Mouse (Mus musculus) stomach, embryonic 14.5 days (tissue): ENCODE results near the gene Mrps16. TPM values are rescaled to one million over a fixed set of nuclear protein-coding genes. Genes with fewer than 3 reads are reported as not detected.

Experiments
- ATAC-seq: fragments of 200-750 bp; cut with Nextera tagmentation; 2 replicates; pipeline ENCODE4 v1.8.0; 2017; ENCODE audit warnings: low read depth, moderate TSS enrichment; ENCODE audit not compliant: insufficient number of reproducible peaks, insufficient read depth, low FRiP score
- H3K27ac ChIP-seq: fragments of 300-500 bp; sonication (generic); 2 replicates; pipeline ENCODE4 v1.5.1; 2014; ENCODE audit warnings: mild to moderate bottlenecking, low read length, moderate library complexity, mixed read lengths
- H3K27me3 ChIP-seq: fragments of 300-500 bp; sonication (generic); 2 replicates; pipeline ENCODE4 v1.6.1; 2014; ENCODE audit warnings: low read length, control low read depth, mixed read lengths; ENCODE audit not compliant: control insufficient read depth, insufficient read depth
- H3K36me3 ChIP-seq: fragments of 300-500 bp; sonication (generic); 2 replicates; pipeline ENCODE4 v1.6.1; 2014; ENCODE audit warnings: mild to moderate bottlenecking, control low read depth, low read length, moderate library complexity, mixed read lengths; ENCODE audit not compliant: control insufficient read depth, insufficient read depth
- H3K4me1 ChIP-seq: fragments of 300-500 bp; sonication (generic); 2 replicates; pipeline ENCODE4 v1.6.1; 2014; ENCODE audit warnings: low read length, control low read depth, mixed read lengths; ENCODE audit not compliant: control insufficient read depth, insufficient read depth
- H3K4me2 ChIP-seq: fragments of 300-500 bp; sonication (generic); replicated peaks from 2 replicates; pipeline ENCODE4 v1.6.1; 2014; ENCODE audit warnings: low read depth, low read length, control low read depth
- H3K4me3 ChIP-seq: fragments of 300-500 bp; sonication (generic); 2 replicates; pipeline ENCODE4 v1.5.1; 2014; ENCODE audit warnings: low read depth, low read length, control low read depth
- H3K9ac ChIP-seq: fragments of 300-500 bp; sonication (generic); replicated peaks from 2 replicates; pipeline ENCODE4 v1.6.1; 2014; ENCODE audit warnings: low read depth, mild to moderate bottlenecking, control low read depth, low read length, moderate library complexity, mixed read lengths
- H3K9me3 ChIP-seq: fragments of 300-500 bp; sonication (generic); 2 replicates; pipeline ENCODE4 v1.6.1; 2016; ENCODE audit warnings: low read depth, low read length, control low read depth; ENCODE audit not compliant: control insufficient read depth
- WGBS: fragments of 180-500 bp; shearing (Covaris S2); extraction: QIAGEN DNeasy Blood & Tissue Kit; methylation state at CpG from one replicate; pipeline ENCODE4 v1.1.7; 2014; 5-methylcytosine and 5-hydroxymethylcytosine counted together
- polyA plus RNA-seq: library from polyadenylated mRNA; unstranded; fragments of >200 nt; fragmentation: Nextera tagmentation; extraction: Ambion mirVana; gene quantifications from 2 replicates; pipeline ENCODE4 v1.2.1, GENCODE M21; 2014

The Mrps16 gene
- polyA plus RNA-seq, 1 experiment from 2014 or later, result 102 TPM

DNA sequence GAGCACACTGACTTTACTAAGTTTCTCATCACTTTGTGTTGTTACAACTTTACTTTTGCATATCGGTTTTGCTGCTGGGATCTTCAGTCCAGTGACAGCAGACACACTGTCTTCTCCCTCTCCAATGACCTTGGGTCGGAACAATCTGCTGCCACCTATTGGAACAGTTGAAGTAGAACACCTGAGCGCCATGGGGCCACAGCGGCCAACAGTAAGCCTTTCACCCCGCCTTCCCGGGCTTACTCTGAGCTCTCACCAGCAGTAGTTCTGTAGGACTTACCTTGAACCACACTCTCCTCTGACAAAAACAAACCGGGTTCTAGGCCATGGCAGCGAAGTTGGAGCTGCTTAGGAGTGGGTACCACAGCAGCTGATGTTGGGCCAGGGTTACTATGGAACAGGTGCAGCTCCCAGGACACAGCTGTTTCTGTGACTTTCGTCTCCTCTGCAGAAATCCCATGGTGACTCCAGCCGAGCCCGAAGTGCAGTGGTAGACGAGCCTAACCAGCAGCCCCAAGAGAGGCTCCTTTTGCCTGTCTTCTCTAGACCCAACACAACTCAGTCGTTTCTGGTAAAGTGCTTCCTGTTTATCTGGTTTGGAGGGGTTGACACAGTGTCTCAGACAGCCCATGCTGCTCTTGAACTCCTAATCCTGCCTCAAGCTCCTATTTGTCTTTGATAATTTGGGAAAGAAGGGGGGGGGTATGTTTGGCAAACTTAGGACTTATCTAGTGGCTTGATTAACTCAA is 14.9 kb downstream of the Mrps16 start:
- 0 out of 2 replicates have a peak, but pooled peaks have one; percentile 53 for ATAC-seq
- H3K9me3 ChIP-seq, result no peaks in the 10 kb centered on the region
- no peaks in the 10 kb centered on the region for H3K4me1 ChIP-seq
- H3K9ac ChIP-seq, result no peak overlapping the region
- no peak overlapping the region for H3K4me3 ChIP-seq
- H3K27ac ChIP-seq, result no peak overlapping the region
- H3K27me3 ChIP-seq, result no peaks in the 10 kb centered on the region
- 37% methylated on average over 13 of the region's 13 CpGs for WGBS
- H3K4me2 ChIP-seq, result no peak overlapping the region
- H3K36me3 ChIP-seq, result peaks cover 35% of the 10 kb centered on the region

DNA sequence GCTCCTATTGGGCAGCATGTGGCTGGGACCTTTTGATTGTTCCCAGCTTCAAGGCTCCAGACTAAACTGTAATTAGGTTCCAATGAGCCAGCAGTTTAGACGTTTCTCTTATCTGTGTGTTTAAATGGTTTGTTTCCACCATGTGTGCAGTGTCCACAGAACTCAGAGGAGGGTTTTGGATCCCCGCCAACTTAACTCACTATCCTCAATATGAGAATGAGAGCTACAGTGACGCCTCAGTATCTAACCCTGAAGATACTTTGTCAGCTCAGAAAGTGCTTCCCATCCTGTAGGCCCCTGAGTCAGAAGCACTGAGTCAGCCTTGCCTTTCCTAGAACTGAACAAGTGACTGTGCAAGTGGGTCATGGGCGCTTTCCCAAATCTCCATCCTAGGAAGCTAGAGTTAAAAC is 16.3 kb downstream of the Mrps16 start:
- Histone ChIP-seq H3K36me3 (peaks cover 27% of the 10 kb centered on the region), H3K9ac (no peak overlapping the region), H3K27ac (no peak overlapping the region), H3K27me3 (no peaks in the 10 kb centered on the region), H3K4me1 (no peaks in the 10 kb centered on the region), H3K9me3 (no peaks in the 10 kb centered on the region), H3K4me3 (no peak overlapping the region), H3K4me2 (no peak overlapping the region)
- 55% methylated on average over 4 of the region's 4 CpGs for WGBS
- no peak; the same call in 1 of the 2 replicates for ATAC-seq

DNA sequence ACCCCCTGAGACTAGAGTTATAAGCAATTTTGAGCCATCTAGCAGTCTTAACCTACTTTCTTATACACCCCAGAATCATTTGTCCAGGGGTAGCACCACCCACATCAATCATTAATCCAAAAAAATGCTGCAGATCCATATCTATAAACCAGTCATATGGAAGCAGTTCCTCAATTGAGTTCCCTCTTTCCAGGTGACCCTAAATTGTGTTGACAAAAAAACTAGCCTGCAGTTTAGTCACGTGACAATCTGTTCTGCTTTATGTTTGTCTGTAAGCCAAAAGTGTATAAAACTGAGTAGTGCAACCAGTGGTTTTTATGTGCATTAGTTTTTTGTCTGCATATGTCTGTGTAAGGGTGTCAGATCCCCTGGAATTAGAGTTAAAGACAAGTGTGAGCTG is 21.6 kb downstream of the Mrps16 start:
- no peak overlapping the region for H3K27ac ChIP-seq
- H3K4me2 ChIP-seq, result no peak overlapping the region
- H3K36me3 ChIP-seq, result peaks cover 33% of the 10 kb centered on the region
- WGBS, result 88% methylated on average over 1 of the region's 1 CpGs
- no peaks in the 10 kb centered on the region for H3K27me3 ChIP-seq
- no peak overlapping the region for H3K9ac ChIP-seq
- H3K4me3 ChIP-seq, result no peak overlapping the region
- H3K4me1 ChIP-seq, result no peaks in the 10 kb centered on the region
- no peaks in the 10 kb centered on the region for H3K9me3 ChIP-seq
- ATAC-seq, result no peak

DNA sequence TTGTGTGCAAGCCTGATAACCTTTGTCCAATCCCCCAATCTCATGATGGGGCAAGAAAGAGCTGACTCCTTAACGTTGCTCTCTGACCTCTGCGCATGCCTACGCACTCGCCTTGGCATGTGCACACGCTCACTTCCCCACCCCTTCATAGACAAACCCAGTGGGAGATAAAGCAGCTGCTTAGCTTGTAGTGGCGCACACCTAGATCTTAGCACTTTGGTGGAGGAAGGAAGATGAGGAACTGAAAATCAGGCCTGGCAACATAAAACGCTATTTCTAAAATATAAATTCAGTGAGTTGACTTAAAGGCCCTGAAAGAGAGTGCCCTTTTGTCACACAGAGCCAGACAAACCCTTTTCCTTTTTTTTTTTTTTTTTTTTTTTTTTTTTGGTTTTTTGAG is 22.6 kb downstream of the Mrps16 start:
- no peak overlapping the region for H3K4me2 ChIP-seq
- no peak overlapping the region for H3K4me3 ChIP-seq
- H3K27me3 ChIP-seq, result no peaks in the 10 kb centered on the region
- H3K36me3 ChIP-seq, result peaks cover 29% of the 10 kb centered on the region
- no peaks in the 10 kb centered on the region for H3K4me1 ChIP-seq
- H3K9ac ChIP-seq, result no peak overlapping the region
- H3K27ac ChIP-seq, result no peak overlapping the region
- no peaks in the 10 kb centered on the region for H3K9me3 ChIP-seq
- no peak for ATAC-seq
- WGBS, result 84% methylated on average over 7 of the region's 7 CpGs

DNA sequence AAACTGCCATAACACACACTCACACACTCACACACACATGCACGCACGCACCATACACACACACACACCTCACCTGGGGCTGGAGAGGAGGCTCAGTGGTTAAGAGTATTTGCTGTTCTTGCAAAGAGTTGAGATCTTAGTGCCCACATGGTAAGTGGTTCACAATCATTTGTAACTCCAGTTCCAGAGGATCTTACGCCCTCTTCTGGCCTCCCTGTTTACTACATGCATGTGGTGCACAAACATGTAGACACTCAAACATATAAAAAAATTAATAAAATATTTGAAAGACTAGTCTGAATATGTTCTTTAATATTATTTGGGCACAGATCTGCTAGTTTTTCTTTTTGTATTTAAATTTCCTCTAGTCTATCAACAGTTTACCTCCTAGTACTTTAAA is 25.2 kb downstream of the Mrps16 start:
- H3K27me3 ChIP-seq, result no peaks in the 10 kb centered on the region
- H3K4me2 ChIP-seq, result no peak overlapping the region
- no peaks in the 10 kb centered on the region for H3K4me1 ChIP-seq
- H3K27ac ChIP-seq, result no peak overlapping the region
- H3K4me3 ChIP-seq, result no peak overlapping the region
- no peak overlapping the region for H3K9ac ChIP-seq
- no peaks in the 10 kb centered on the region for H3K9me3 ChIP-seq
- 92% methylated on average over 3 of the region's 3 CpGs for WGBS
- no peak for ATAC-seq
- peaks cover 36% of the 10 kb centered on the region for H3K36me3 ChIP-seq

DNA sequence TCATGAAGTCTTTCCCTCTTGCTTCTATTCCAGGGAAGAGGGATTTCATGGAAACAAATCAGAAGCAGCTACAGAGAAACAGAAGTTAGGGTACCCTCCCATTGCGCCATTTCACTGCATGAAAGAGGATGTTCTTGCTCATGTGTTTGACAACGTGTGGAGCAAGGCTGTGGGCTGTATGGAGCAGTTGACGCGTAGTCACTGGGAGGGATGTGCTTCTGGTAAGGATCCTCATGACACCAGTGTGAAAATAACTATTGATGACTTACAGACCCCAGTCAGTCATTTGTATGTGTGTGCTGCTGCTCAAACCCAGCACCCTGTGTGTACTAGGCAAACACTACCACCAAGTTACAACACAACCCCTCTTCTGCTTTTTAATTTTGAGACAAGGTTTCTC is 30.2 kb downstream of the Mrps16 start:
- Histone ChIP-seq H3K4me3 (no peak overlapping the region), H3K27me3 (no peaks in the 10 kb centered on the region), H3K9ac (no peak overlapping the region), H3K4me1 (no peaks in the 10 kb centered on the region), H3K4me2 (no peak overlapping the region), H3K27ac (no peak overlapping the region), H3K9me3 (no peaks in the 10 kb centered on the region), H3K36me3 (peaks cover 61% of the 10 kb centered on the region)
- WGBS, result 88% methylated on average over 4 of the region's 4 CpGs
- ATAC-seq, result no peak

DNA sequence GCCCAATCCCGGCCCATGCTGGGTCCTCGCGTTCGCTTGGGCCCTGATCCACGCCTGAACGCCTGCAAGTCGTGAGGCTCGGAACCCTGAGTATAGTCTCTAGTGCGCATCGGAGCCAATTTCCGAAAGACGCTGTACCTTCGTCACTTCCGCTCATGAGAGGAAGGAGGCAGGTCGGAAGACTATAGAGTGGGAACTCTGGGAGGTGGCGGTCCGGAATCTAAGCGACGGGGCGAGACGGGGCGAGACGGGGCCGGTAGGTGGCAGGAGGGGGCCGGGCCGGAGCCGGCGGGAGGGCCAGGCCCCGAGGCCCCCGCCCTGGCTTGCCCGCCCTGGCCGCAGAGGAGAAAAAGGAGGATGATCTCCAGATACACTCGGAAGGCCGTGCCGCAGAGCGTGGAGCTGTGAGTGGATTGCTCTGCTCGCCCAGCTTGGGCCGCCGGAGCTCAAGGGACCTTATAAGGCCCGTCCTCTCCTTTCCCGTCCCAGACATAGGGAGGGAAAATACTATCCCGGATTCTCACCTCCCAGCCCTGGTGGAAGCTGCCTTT is 45.4 kb downstream of the Mrps16 start, which contains the start of the genes Ecd and Fam149b:
Gene Ecd, minus strand, starts transcription at position 131 of the 551 bp plus-strand sequence.
Gene Fam149b, plus strand, starts transcription at position 172 of the 551 bp plus-strand sequence.
- ATAC-seq, result peak; percentile 98
- Histone ChIP-seq H3K4me3 (peak within 1 kb of the TSS; percentile 81), H3K4me2 (peak within 1 kb of the TSS; percentile 82), H3K36me3 (peaks cover 22% of the 10 kb centered on the region), H3K9me3 (no peaks in the 10 kb centered on the region), H3K27me3 (no peaks in the 10 kb centered on the region), H3K4me1 (0 out of 2 replicates have a peak, but pooled peaks cover 7% of the 10 kb centered on the region), H3K9ac (peak within 1 kb of the TSS; percentile 93), H3K27ac (peak within 1 kb of the TSS; percentile 90)
- under 1% methylated on average over 31 of the region's 42 CpGs for whole genome bisulfite sequencing

DNA sequence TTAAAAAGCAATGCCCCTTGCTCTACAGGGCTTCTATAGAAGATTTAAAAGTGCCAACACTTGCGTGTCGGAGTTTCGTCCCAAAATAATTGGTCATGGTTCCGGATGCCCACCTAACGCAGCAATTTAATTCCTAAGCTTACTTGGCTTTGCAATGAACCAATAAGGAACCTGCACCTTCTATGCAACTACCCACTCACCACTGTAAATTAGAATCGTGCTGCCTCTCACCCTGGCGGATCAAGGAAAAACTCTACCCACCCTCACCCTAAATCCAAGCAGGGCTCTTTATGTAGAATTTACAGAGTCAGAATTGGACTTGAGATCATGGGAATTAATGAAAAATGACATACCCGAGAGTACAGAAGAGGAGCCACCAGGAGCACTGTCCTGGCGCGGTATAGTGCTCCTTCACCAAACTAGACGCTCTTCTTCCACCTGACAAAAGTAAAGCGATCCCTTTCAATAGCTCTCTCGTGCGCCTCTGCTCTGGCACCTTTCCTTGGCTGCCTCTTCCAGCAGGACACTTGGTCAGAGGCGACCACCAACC is 45.9 kb downstream of the Mrps16 start:
- H3K4me3 ChIP-seq, result peak overlapping the region; percentile 81
- 0 out of 2 replicates have a peak, but pooled peaks cover 7% of the 10 kb centered on the region for H3K4me1 ChIP-seq
- WGBS, result 2% methylated on average over 15 of the region's 15 CpGs
- H3K27me3 ChIP-seq, result no peaks in the 10 kb centered on the region
- H3K4me2 ChIP-seq, result peak overlapping the region; percentile 68
- peak overlapping the region; percentile 93 for H3K9ac ChIP-seq
- H3K9me3 ChIP-seq, result no peaks in the 10 kb centered on the region
- ATAC-seq, result peak; percentile 47; the same call in 1 of the 2 replicates
- H3K36me3 ChIP-seq, result peaks cover 17% of the 10 kb centered on the region
- no peak overlapping the region; the same call in 1 of the 2 replicates for H3K27ac ChIP-seq
